Mouse (Mus musculus): ENCODE data around the gene Tmem136. TPM values are rescaled to one million over a fixed set of nuclear protein-coding genes. Genes with fewer than 3 reads are reported as not detected.

Gene Tmem136
- total and polyA plus RNA-seq, 2 experiments from 2014 or later: 8.4 to 11.6 TPM

DNA sequence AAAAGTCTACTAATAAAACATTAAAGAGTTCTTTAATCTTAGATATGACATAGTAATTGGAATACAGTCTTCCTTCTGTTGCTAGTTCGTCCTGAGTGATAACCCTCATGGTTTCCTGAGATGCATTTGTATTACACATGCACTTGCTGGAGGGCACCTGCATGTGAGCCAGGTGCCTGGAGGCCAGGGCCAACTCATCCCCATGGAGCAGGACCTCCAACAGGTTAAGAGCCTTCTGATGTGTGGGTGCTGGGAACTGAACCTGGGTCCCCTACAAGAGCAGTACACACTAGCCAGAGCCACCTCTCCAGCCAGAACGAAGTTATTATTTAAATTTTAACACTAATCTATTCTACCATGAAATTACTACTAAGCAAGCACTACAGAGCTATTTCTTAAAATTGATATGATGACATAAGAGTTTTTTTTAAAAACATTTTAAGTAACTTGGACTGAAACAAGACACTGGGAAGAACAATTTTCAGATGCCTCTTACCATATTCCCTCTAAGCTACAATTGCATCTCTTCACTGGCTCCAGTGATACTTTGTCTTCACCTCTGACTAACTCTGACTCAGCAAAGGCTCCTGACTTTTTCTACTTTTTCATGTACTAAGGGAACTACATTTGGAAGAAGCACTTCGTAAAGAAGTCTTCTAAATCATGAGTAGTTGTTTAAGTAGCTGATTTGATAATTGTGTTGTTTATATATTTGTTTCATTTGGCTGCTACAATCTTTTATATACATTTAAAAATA lies 18.4 kb downstream of the Tmem136 start:
- no peak overlapping the region for H3K4me2 ChIP-seq (ENCODE audit: low read depth, low read length)
- H3K9ac ChIP-seq (replicated peaks; ENCODE audit: low read length): no peak overlapping the region
- no peak for TF ChIP-seq CTCF (IDR thresholded peaks at IDR 0.05; ENCODE audit: low read depth)
- no peak for ATAC-seq
- peaks cover 2% of the 10 kb centered on the region; the same call in 1 of the 2 replicates for H3K4me1 ChIP-seq (ENCODE audit: insufficient read depth, low read length)
- WGBS: 94% methylated on average over 3 of the region's 3 CpGs
- no peaks in the 10 kb centered on the region for H3K27me3 ChIP-seq (ENCODE audit: insufficient read depth, low read length)
- no peak overlapping the region for H3K4me3 ChIP-seq (ENCODE audit: low read length)
- H3K9me3 ChIP-seq (ENCODE audit: low read length): no peaks in the 10 kb centered on the region
- DNase-seq (ENCODE audit: low spot score): no peak
- no peaks in the 10 kb centered on the region for H3K36me3 ChIP-seq (ENCODE audit: insufficient read depth, low read length)
- H3K27ac ChIP-seq: no peak overlapping the region

GRCm38 (mm10) chr9:43096337-43096736 lies 20.0 kb downstream of the Tmem136 start:
- no peak for TF ChIP-seq CTCF (IDR thresholded peaks at IDR 0.05; ENCODE audit: low read depth)
- DNase-seq (ENCODE audit: low spot score) (no peak), ATAC-seq (no peak)
- Histone ChIP-seq H3K36me3 (ENCODE audit: insufficient read depth, low read length) (no peaks in the 10 kb centered on the region), H3K4me1 (ENCODE audit: insufficient read depth, low read length) (no peaks in the 10 kb centered on the region), H3K27ac (no peak overlapping the region), H3K27me3 (ENCODE audit: insufficient read depth, low read length) (no peaks in the 10 kb centered on the region), H3K4me3 (ENCODE audit: low read length) (no peak overlapping the region), H3K9me3 (ENCODE audit: low read length) (no peaks in the 10 kb centered on the region), H3K9ac (replicated peaks; ENCODE audit: low read length) (no peak overlapping the region), H3K4me2 (ENCODE audit: low read depth, low read length) (no peak overlapping the region)

GRCm38 (mm10) chr9:43094828-43095227 lies 21.5 kb downstream of the Tmem136 start:
- H3K4me3 ChIP-seq (ENCODE audit: low read length): no peak overlapping the region
- no peak overlapping the region for H3K4me2 ChIP-seq (ENCODE audit: low read depth, low read length)
- 87% methylated on average over 4 of the region's 4 CpGs for WGBS
- no peak for TF ChIP-seq CTCF (IDR thresholded peaks at IDR 0.05; ENCODE audit: low read depth)
- no peaks in the 10 kb centered on the region for H3K27me3 ChIP-seq (ENCODE audit: insufficient read depth, low read length)
- H3K27ac ChIP-seq: no peak overlapping the region
- H3K4me1 ChIP-seq (ENCODE audit: insufficient read depth, low read length): no peaks in the 10 kb centered on the region
- ATAC-seq: no peak
- H3K36me3 ChIP-seq (ENCODE audit: insufficient read depth, low read length): no peaks in the 10 kb centered on the region
- no peak overlapping the region for H3K9ac ChIP-seq (replicated peaks; ENCODE audit: low read length)
- no peaks in the 10 kb centered on the region for H3K9me3 ChIP-seq (ENCODE audit: low read length)
- DNase-seq (ENCODE audit: low spot score): no peak

GRCm38 (mm10) chr9:43093803-43094202 lies 22.6 kb downstream of the Tmem136 start:
- Histone ChIP-seq H3K9me3 (ENCODE audit: low read length) (no peaks in the 10 kb centered on the region), H3K4me3 (ENCODE audit: low read length) (no peak overlapping the region), H3K9ac (replicated peaks; ENCODE audit: low read length) (no peak overlapping the region), H3K36me3 (ENCODE audit: insufficient read depth, low read length) (no peaks in the 10 kb centered on the region), H3K27me3 (ENCODE audit: insufficient read depth, low read length) (no peaks in the 10 kb centered on the region), H3K27ac (no peak overlapping the region), H3K4me1 (ENCODE audit: insufficient read depth, low read length) (no peaks in the 10 kb centered on the region), H3K4me2 (ENCODE audit: low read depth, low read length) (no peak overlapping the region)
- ATAC-seq (no peak), DNase-seq (ENCODE audit: low spot score) (peak; percentile 43)
- WGBS: 58% methylated on average over 3 of the region's 3 CpGs
- TF ChIP-seq CTCF (IDR thresholded peaks at IDR 0.05; ENCODE audit: low read depth): no peak

DNA sequence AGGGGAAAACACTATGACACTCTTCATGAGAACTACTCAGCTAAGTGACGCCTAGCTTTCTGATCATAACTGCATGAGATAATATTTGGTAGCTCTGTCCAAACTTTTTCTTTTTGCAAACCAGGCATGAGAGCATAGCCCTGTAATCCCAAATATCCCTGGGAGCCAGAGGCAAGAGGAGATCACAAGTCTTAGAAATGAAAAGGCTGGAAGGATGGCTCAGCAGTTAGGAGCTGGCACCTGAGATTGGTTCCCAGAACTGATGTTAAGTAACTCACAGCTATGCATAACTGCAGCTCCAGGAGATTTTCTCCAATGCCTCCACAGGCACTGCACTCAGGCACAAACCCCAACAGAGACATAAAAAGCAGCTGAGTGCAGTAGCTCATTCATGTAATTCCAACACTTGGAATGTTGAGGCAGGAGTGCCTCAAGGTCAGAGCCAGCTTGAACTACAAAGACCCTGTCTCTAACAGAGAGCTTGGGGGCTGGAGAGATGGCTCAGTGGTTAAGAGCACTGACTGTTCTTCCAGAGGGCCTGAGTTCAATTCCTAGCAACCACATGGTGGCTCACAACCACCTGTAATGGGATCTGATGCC lies 30.6 kb downstream of the Tmem136 start:
- ATAC-seq: no peak
- no peak overlapping the region for H3K9ac ChIP-seq (replicated peaks; ENCODE audit: low read length)

DNA sequence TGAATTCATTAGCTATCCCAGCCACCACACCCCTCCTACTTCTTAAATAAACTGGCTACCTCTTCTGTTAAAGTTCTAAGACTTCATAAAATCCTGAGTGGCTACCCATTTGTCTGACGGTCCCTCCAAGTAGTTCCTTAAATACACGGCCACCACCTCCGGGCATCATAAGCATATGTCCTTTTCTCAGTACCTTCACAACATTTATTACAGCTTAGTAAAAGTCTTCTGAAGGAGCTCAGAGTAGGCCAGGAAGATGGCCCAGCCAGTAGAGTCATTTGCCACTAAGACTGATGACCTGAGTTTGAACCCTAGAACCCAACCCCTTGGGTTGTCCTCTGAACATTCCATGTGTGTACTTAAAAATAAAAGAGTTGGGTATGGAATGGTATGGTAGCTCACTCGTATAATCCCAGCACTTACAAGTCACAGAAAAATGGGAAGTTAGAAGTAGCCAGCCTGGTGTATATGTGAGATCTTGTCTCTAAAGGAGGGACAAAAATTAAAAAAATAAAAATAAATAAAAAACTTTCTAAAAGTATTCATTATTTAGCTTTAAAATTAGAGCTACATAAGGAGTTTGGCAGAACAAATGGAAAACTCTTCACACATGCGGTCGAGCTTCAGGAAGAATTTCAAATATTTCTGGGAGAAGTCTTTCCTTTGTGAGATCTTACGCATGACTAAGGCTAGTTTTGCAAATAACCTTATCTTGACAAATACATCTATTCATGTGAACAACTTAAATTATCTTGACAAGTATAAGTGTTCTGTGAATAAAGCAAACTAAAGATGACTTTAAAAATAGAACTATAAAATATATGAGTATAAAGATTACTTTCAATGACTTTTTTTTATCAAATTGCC lies 31.6 kb downstream of the Tmem136 start:
- H3K4me3 ChIP-seq (ENCODE audit: low read length): no peak overlapping the region
- H3K9ac ChIP-seq (replicated peaks; ENCODE audit: low read length): no peak overlapping the region
- H3K4me1 ChIP-seq (ENCODE audit: insufficient read depth, low read length): no peaks in the 10 kb centered on the region
- WGBS: 85% methylated on average over 7 of the region's 7 CpGs
- H3K4me2 ChIP-seq (ENCODE audit: low read depth, low read length): no peak overlapping the region
- no peak for DNase-seq (ENCODE audit: low spot score)
- TF ChIP-seq CTCF (IDR thresholded peaks at IDR 0.05; ENCODE audit: low read depth): no peak
- ATAC-seq: no peak
- H3K27me3 ChIP-seq (ENCODE audit: insufficient read depth, low read length): no peaks in the 10 kb centered on the region
- no peak overlapping the region for H3K27ac ChIP-seq
- no peaks in the 10 kb centered on the region for H3K9me3 ChIP-seq (ENCODE audit: low read length)
- H3K36me3 ChIP-seq (ENCODE audit: insufficient read depth, low read length): no peaks in the 10 kb centered on the region

More for the DNA sequence above, 30.6 kb downstream of the Tmem136 start:
- 93% methylated on average over 1 of the region's 1 CpGs for WGBS
- Histone ChIP-seq H3K27ac (no peak overlapping the region), H3K4me1 (ENCODE audit: insufficient read depth, low read length) (no peaks in the 10 kb centered on the region), H3K27me3 (ENCODE audit: insufficient read depth, low read length) (no peaks in the 10 kb centered on the region), H3K36me3 (ENCODE audit: insufficient read depth, low read length) (no peaks in the 10 kb centered on the region), H3K9me3 (ENCODE audit: low read length) (no peaks in the 10 kb centered on the region), H3K4me2 (ENCODE audit: low read depth, low read length) (no peak overlapping the region), H3K4me3 (ENCODE audit: low read length) (no peak overlapping the region)
- no peak for DNase-seq (ENCODE audit: low spot score)
- TF ChIP-seq CTCF (IDR thresholded peaks at IDR 0.05; ENCODE audit: low read depth): no peak
